Mouse (Mus musculus) brown adipose tissue, adult 24 weeks (tissue): ENCODE results near the gene Slc30a4. TPM values are rescaled to one million over a fixed set of nuclear protein-coding genes. Genes with fewer than 3 reads are reported as not detected.

ENCODE experiments used
- H3K27ac ChIP-seq: fragments of 200-500 bp; replicated peaks from 2 replicates; pipeline ENCODE4 v1.5.1; 2012; ENCODE audit warnings: low read depth, mild to moderate bottlenecking, low read length
- H3K4me1 ChIP-seq: fragments of 200-500 bp; 2 replicates; pipeline ENCODE4 v1.6.1; 2012; ENCODE audit warnings: low read length, mixed read lengths; ENCODE audit not compliant: control insufficient read depth, insufficient read depth, insufficient read length
- H3K4me3 ChIP-seq: fragments of 200-500 bp; 2 replicates; pipeline ENCODE4 v1.5.1; 2012; ENCODE audit warnings: low read depth, mild to moderate bottlenecking, low read length, moderate library complexity; ENCODE audit not compliant: insufficient read depth
- polyA plus RNA-seq: library from polyadenylated mRNA; stranded (reverse); fragments of >200 nt; gene quantifications from 2 replicates; pipeline ENCODE4 v1.2.4, GENCODE M21; 2012; ENCODE audit not compliant: missing spikeins, insufficient read depth, insufficient read length

The Slc30a4 gene
- polyA plus RNA-seq, 1 experiment, result 6.7 TPM

DNA sequence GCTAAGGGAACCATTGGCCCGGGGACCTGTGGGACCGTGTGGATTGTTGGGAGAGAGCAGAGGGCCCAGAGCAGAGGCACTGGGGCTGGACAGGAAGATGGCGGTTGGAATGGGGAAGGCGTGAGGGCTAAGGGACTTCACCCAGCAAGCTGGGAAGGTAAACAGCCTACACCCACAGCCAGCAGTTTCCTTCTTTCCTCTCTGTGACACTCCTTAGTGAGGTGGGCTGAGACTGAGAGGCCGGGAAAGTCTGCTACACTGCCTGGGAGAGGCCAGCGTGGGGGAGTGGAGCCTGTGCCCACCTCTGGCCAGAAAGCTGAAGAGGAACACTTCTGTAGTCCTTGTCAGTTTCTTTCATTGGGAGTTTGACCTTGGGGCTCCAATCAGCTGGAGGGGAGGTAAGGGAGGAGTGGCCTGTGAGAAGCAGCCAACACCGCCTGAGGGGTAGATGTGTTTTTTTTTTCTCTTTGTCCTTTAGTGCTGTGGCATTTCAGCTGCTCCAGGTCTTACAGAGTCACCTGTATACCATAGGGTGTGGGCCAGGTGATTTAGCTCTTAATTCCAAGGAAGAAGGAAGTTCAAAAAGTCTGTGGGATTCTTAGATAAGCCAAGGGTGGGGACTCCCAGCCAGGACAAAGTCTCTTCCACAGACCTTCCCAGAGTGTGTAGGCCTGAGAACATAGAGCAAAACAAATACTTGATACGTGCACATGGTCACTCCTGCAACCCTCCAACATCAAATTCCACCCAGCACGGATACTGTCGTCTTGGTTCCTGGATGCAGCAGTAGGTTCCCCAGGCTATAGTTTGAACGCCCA is 44.5 kb downstream of the Slc30a4 start:
- Histone ChIP-seq H3K4me1 (no peaks in the 10 kb centered on the region), H3K4me3 (no peak overlapping the region), H3K27ac (no peak overlapping the region)

DNA sequence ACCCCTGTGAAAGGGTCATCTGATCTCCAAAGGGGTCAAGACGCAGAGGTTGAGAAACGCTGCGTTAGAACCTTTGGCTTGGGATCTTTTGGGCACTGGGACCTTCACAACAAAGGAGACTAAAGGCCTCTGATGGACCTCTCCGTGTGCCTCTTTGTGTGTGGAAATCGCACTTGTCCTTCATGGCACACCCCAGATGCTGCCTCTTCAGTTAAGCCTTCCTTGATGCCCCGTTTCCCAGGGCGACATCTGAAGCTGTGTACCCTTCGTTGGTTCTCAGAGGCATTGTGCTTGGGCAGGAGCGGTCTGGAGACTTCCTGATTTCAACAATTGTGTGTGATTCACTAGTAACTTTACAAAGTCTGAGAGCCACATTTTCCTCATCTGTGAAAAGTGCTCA is 45.7 kb downstream of the Slc30a4 start:
- peaks cover 1% of the 10 kb centered on the region; the same call in 1 of the 2 replicates for H3K4me1 ChIP-seq
- no peak overlapping the region for H3K27ac ChIP-seq
- H3K4me3 ChIP-seq, result no peak overlapping the region

DNA sequence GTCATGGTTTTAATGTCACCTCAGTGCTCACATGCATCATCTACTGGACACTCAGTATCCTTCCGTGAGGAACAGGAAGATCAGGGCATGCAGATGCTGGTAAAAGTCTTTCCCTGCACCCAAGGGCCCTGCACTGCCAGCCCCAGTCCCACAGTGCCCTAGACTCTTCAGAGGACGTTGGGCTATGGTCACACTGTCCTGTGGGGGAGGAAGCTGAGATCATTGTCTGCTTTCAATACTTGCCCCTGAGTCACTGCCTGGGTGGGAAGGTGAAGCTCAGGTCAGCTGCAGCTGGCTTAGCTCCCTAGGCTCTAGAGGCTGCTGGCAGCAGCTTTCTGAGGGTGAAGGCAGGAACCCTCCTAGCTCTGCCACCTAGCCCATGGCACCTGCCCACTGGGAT is 46.4 kb downstream of the Slc30a4 start:
- H3K27ac ChIP-seq, result no peak overlapping the region
- peaks cover 4% of the 10 kb centered on the region; the same call in 1 of the 2 replicates for H3K4me1 ChIP-seq
- H3K4me3 ChIP-seq, result no peak overlapping the region

GRCm38 (mm10) chr2:122652096-122653084 is 50.1 kb downstream of the Slc30a4 start:
- Histone ChIP-seq H3K27ac (peak overlapping the region; percentile 89), H3K4me1 (peaks cover 4% of the 10 kb centered on the region; the same call in 1 of the 2 replicates), H3K4me3 (no peak overlapping the region)

GRCm38 (mm10) chr2:122638673-122639072 is 63.8 kb downstream of the Slc30a4 start:
- H3K27ac ChIP-seq, result no peak overlapping the region

DNA sequence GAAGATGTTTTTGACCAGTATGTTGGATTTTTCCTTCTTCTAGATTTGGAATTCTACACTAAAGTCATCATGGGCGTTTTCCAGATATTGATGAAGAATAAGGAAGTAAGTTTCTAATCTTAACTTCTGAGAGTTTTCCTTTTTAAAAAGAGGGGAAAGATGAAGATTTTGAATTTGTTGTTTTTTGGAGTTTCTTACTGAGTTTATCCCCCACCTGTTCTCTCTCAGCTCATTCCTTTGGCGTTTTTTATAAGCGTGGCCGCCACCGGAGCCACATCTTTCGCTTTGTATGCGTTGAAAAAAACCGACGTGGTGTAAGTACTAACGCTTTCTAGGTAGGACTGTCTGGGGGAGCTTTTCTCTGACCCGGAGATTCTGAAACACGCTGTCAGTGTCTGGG is 64.4 kb downstream of the Slc30a4 start:
- no peaks in the 10 kb centered on the region for H3K4me1 ChIP-seq
- H3K4me3 ChIP-seq, result peak overlapping the region; percentile 59
- H3K27ac ChIP-seq, result no peak overlapping the region

More at GRCm38 (mm10) chr2:122638673-122639072, 63.8 kb downstream of the Slc30a4 start:
- Histone ChIP-seq H3K4me1 (no peaks in the 10 kb centered on the region), H3K4me3 (no peak overlapping the region)

DNA sequence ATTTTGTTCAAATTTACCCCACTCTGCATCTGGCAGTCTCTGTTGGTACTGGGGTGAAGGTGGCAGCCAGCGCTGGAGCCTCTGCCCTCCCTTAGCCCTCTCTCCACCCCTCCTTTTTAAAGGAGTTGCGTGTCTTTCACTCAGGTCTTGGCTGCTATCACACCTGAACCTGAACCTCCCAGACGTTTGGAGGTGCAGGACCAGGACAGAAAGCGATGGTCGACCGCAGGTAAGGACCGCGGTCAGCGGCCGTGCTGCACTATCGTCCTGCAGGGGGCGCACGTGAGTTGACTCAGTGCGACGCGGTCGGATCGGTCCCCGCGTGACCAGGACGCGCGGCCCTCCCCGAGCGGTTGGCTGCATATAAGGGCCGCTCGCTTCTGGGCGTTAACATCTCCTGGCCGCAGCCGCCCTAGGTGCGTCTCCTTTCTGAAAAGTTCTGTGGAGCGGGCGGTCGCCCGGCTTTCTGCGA is 64.9 kb downstream of the Slc30a4 start:
- peak overlapping the region; percentile 59 for H3K4me3 ChIP-seq
- no peak overlapping the region for H3K27ac ChIP-seq

DNA sequence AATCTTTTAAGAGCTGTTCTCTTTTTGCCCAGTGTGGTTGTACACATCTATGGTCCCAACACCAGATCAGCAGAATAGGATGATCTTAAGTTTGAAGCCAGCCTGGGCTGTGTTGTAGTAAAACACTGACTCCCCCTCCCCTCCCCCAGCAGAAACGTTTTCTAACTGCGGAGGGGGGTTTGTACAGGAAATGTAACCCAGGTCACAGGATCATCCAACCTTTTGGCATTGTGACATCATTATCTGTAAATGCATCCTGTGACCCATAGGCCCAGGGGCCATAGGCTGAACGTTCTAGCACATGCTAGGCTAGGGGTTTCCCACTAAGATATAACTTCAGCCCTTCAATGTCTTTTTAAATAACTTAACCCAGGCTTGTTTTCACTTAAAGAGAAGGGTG is 65.8 kb downstream of the Slc30a4 start, which contains the start of gene AA467197:
Gene AA467197 (plus strand): TSS at position 301 of the 400 bp plus-strand sequence.
- peak within 1 kb of the TSS; percentile 59 for H3K4me3 ChIP-seq
- no peak within 1 kb of the TSS for H3K27ac ChIP-seq
- no peaks in the 10 kb centered on the region for H3K4me1 ChIP-seq

More for the DNA sequence above, 64.9 kb downstream of the Slc30a4 start:
- no peaks in the 10 kb centered on the region for H3K4me1 ChIP-seq

Other genes starting within 250 kb of the Slc30a4 start
- not detected in 2 replicates for gene Gm14085, start 217.7 kb downstream of the Slc30a4 start, polyA plus RNA-seq
- 4.6 and 6.3 TPM in 2 replicates for gene Gatm, start 91.4 kb downstream of the Slc30a4 start, polyA plus RNA-seq
- gene AA467197, start 65.7 kb downstream of the Slc30a4 start, polyA plus RNA-seq, result not detected in 2 replicates
- 23.5 and 25.0 TPM in 2 replicates for gene Bloc1s6, start 35.8 kb upstream of the Slc30a4 start, polyA plus RNA-seq
- gene Sqor, start 62.6 kb upstream of the Slc30a4 start, polyA plus RNA-seq, result 152 TPM in 2 replicates